Mouse (Mus musculus): ENCODE results near the gene Wipf1.

Wipf1 gene

DNA sequence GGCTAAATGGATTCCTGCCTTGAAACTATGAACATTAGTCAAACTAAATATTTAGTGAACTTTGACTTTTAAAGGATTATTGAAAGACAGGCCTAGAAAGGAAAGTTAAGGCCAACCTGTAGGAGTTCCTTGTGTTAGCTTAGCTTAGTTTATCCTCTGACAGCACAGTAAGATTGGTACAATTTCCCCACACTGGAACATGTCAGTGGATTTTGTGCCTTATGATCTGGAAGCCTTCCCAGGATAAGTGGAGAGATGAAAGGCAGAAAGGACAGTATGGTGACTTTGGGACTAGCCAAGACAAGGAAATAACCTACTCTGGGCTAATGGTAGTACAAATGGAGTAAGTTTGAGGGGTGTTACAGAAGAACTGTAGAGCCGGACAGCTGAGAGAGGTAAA is 141.7 kb downstream of the Wipf1 start:
- no peak for DNase-seq (ENCODE audit: low read depth, low spot score)

DNA sequence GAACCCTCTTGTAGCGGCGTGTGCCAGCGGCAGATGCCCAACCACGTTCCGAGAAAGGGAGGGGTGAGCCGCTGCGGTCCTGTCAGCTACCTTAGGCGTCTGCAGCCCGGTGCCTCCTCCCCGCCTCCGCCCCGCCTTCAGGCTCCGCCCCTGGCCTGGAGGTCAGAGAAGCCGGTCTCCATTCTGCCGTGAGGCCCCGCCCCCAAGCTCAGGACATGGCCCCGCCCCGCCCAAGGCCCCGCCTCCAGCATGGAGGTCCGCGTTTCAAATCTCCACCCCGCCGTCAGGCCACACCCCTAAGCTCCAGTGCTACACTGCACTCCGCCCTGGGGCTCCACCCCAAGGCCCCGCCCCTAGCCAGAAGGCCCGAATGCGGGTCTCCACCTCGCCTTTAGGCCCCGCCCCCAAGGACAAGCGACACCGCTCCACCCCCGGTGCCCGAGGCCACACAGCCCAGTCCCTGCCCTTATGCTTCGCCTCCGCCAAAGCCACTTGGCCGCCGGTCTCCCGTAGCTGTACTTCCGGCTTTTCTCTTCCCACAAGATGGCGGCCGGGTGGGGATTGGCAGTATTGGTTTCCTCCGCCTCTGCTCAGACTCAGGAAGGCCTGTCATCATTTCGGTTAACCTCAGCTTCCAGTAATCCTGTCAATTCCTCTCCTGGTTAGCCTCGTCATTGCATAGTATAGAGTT is 143.0 kb downstream of the Wipf1 start, which contains the start of gene Gpr155:
TSS of gene Gpr155 (minus strand) at position 217 of the 691 bp plus-strand sequence.
- peak; percentile 98 for DNase-seq (ENCODE audit: low read depth, low spot score)

DNA sequence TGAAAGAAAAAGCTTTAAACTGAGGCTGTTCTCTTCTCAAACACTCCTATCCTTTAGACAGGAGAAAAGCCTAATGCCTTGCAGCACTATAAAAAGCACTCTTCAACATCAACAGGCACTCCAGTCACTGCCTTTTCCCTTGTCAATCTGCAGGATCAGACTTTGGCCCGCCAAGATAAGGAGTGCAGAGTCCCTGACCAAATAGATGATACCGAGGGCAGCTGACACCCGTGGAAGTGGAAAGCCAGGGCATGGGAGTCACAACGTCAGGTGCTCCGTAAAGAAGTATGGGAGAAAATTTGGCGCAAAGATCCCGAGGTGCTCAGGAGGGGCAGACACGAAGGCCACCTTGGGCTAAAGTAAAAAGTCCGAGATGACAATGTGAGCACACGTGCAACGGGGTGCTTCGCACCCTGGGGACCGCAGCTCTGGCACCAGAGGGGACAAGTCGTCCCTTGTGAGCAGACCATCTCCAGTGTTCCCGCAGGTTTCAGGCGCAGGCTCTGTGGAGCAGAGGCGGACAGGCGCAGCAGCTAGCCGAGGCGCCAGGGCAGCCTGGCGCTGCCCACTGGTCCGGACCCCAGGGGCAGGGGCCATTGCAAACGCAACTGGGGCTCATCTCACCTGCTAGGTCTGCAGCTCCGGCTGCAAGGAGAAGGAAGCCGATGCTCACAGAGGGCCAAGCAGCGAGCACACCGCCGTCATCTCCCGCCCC is 143.7 kb downstream of the Wipf1 start:
- DNase-seq (ENCODE audit: low read depth, low spot score) = no peak

DNA sequence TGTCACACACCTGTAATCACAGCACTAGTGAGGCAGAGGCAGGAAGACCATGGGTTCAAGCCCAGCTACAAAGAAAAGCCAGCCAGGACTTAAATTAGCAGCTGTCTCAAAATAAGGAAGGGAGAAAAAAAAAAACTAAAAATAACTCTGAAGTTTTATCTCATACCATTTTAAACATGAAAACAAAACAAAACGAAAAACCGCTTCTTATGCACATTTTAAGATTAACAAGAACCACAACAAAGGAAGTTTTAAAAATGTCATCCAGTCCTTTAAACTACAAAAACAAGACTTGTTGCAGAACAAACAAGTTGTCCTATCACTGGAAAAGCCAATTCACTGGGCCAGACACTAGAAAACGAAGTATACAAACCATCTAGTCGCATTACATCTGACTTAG is 144.4 kb downstream of the Wipf1 start:
- peak; percentile 57 for DNase-seq (ENCODE audit: low read depth, low spot score)

DNA sequence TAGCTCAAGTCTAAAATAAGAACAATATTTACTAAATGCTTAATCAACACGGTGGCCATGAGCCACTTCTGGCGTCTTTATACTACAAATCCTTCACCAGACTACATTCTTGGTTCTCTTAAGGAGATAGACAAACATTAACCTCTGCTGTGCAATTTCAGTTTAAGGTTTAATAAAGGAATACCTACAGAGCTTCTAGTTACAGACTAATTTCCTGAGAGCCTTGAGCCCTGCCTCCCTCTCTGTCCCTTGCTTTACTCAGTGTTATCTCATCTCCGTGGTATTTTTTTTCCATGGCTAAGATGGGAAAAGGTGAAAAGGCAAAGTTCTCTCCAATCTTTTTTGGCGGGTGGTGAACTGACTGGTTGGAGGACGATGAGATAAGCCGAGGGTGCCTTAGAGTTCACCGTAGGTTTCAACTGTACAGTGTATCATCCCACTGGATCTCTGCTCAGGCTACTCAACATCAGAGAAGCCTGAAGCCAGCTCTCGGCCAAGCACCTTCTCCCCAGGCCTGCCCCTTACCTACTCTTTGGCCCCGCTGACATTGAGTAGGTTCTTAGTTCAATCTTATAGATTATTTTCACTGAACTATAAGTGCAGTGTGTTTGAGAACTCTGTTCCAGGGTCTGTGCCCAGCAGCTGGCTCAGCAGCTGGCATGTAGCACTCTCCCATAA is 149.1 kb downstream of the Wipf1 start:
- no peak for DNase-seq (ENCODE audit: low read depth, low spot score)

DNA sequence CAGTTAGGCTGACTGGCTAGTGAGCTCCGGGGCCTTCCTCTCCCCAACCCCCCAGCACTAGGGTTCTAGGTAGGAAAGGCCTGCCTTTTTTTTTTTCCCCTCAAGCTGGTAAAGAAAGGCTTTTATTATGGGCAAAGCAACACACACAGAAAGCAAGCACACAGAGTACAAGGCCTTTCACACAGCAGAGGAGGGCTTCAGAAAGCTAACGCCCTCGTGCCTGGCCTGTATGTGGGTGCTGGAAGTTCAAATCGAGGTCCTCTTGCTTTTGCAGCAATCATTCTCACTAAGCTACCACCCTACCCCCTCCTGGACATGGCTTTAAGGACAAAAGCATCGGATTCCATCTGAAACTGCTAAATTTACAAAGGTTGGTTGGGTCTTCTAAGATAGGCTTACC is 149.9 kb downstream of the Wipf1 start:
- DNase-seq (ENCODE audit: low read depth, low spot score) = no peak
